Mouse (Mus musculus) olfactory bulb, adult 2 months (tissue): ENCODE measurements around the gene 2610028H24Rik.

Source experiments
- CTCF ChIP-seq: fragments of 200-500 bp; IDR thresholded peaks from 2 replicates; pipeline ENCODE4 v1.5.1; 2012; ENCODE audit warnings: low read depth, mild to moderate bottlenecking, low read length, moderate library complexity; ENCODE audit not compliant: insufficient read depth
- POLR2A ChIP-seq: fragments of 200-500 bp; IDR thresholded peaks from 2 replicates; pipeline ENCODE4 v1.6.1; 2012; ENCODE audit warnings: mild to moderate bottlenecking, low read depth, low read length, moderate library complexity; ENCODE audit not compliant: insufficient read depth

DNA sequence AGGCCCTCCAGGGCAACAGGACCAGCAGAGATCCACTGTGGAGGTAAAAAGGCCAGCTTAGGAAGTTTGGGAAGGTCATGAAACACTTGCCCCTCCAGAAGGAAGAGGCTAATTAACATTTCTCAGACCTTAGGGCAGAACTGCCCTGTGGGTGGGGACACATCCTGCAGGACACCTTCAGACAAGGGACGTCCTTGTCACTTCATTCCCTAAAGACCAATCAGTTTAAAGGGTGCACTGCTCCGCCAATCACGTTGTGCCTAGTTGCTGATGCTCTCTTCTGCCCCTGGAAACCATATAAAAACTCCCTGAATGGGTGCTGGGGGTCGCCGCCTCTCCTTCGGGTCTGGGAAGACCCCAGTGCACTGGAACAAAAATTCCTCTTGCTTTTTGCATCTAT is 13.8 kb downstream of the 2610028H24Rik start:
- TF ChIP-seq POLR2A (no peak), CTCF (no peak)
